Mouse (Mus musculus) Patski (cell line): ENCODE data around the gene Rab22a. TPM values are rescaled to one million over a fixed set of nuclear protein-coding genes. Genes with fewer than 3 reads are reported as not detected.

Experiments
- ATAC-seq: fragments of 100-300 bp; one replicate; pipeline ENCODE4 v1.8.0; 2021
- CTCF ChIA-PET: fragments of 350-600 bp; sonication (Branson Sonifier 250); formaldehyde crosslinking; loops from one replicate; lab custom pipeline; 2022; ENCODE audit warnings: inconsistent platforms; lab: Charles Lee
- POLR2A ChIA-PET: fragments of 350-600 bp; sonication (Branson Sonifier 250); formaldehyde crosslinking; loops from one replicate; lab custom pipeline; 2022; ENCODE audit warnings: antibody characterized with exemption, inconsistent platforms; lab: Charles Lee
- DNase-seq: peaks from one replicate; pipeline ENCODE4 v3.0.0-alpha.2; 2011; ENCODE audit warnings: low read depth, low spot score
- H3K27me3 ChIP-seq: fragments of 371-371 bp; one replicate; pipeline ENCODE4 v1.5.1; 2021
- CTCF ChIP-seq: fragments of 100-300 bp; IDR thresholded peaks from one replicate; pipeline ENCODE4 v1.5.1; 2021
- in situ Hi-C: fragments of 300-500 bp; cut with MboI; formaldehyde crosslinking; loops from 3 replicates; pipeline ENCODE4 v1.11.1; 2018; ENCODE audit warnings: low pct_unique_long_range_greater_than_20kb, mixed read lengths
- polyA plus RNA-seq: library from polyadenylated mRNA; unstranded; gene quantifications from one replicate; pipeline ENCODE4 v1.2.3, GENCODE M21; 2021

Rab22a gene
- polyA plus RNA-seq, 1 experiment from 2014 or later: 38.3 TPM

DNA sequence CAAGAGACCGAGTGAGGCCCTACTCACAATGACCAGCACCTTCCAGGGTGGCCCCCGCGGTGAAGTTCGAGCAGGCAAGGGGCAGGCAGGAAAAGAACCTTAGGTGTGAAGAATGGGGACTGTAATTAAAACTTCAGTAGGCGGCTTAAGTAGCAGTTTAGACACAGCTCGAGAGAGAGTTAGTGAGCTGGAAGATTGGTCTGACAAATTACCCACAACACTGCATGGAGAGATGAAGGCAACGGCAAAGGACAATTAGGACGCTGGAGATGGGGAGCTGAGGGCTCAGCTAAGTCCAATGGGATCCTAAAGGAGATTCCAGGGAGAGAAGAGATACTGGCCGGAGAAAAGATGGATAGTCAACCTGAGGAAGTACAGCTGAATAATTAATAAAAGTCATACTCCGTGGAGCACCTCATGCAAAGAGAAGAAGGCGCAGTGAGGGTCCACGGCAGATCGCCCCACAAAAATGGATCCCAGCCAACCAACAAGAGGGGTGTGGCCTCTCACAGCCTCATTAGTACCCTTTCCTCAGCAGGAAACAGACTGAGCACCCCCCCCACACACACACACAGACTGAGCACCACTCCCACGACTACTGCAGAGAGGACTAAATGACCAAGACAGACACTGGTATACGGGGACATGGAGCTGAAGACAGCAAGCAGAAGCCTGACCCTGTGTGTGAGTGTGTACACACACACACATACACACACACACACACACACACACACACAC, 17.1 kb upstream of the Rab22a start:
- H3K27me3 ChIP-seq: no peaks in the 10 kb centered on the region
- TF ChIP-seq CTCF: no peak
- CTCF ChIA-PET: no interaction called here
- POLR2A ChIA-PET: interaction anchor here (0.6 to 1.5 kb wide), 2 partner anchors 11 to 857 kb away, joined by 3 to 4 read pairs; no protein-coding TSS in a partner anchor
- DNase-seq (no peak), ATAC-seq (no peak)
- in situ Hi-C loops: no loop called here

DNA sequence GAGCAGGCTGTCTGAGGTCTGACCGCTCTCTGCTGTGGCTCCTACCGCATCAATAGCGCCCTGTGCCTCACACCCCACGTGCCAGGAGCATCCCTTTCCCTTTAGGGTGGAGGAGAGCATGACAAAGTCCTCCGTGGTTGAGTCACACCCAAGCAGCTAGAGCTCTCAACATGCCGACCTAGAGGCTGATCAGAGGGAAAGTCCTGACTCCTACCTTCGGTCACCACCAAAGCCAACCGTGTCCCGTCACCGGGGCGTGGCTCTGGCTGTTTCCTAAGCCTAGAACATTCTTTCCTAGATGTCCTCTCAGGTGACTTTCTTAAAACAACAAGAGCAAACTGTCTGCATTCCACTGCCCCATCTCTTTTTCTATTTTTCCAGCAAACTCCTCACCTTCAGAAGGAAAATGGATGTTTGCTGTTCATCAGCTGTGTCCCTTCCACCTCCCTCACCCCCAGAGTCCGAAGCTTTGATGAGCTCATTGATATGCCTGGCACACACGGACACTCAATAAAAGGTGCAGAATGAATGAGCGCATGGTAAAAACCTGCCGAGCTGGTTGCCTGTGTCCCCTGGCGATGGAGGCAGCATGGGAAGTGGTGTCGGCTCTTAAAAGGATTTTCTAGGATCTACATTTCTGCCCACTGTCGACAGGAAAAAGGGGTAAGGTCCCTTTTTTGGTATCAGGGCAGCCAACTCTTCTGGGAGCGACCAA, 12.2 kb upstream of the Rab22a start:
- in situ Hi-C loops: no loop called here
- CTCF ChIA-PET: interaction anchor here (0.7 to 1.4 kb wide), 2 partner anchors 52 to 583 kb away, joined by 3 read pairs; no protein-coding TSS in a partner anchor
- H3K27me3 ChIP-seq: no peaks in the 10 kb centered on the region
- POLR2A ChIA-PET: interaction anchor here (1.5 kb wide), 1 partner anchor 11 kb away, joined by 3 read pairs; no protein-coding TSS in a partner anchor
- TF ChIP-seq CTCF: no peak
- ATAC-seq (no peak), DNase-seq (no peak)

DNA sequence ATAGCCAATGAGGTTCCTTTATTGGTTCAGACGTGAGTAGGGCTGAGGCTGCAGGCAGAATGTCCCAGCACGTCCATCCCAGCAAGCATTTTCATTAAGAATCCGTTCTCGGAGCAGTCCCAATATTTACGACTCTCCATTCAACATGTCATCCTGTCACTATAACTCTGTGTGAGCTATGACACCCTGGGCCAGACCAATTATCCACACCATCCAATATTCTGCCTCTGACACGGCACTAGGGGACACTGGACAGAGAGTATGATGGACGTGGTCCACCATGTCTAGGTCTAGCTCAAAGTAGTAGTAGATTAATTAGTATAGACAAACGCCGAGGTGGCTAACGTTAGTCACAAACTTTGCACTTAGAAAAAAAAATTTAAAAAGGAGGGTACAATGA, 9.8 kb upstream of the Rab22a start:
- no peak for TF ChIP-seq CTCF
- CTCF ChIA-PET: no interaction called here
- POLR2A ChIA-PET: no interaction called here
- in situ Hi-C loops: no loop called here
- no peak for DNase-seq
- no peaks in the 10 kb centered on the region for H3K27me3 ChIP-seq
- ATAC-seq: no peak

DNA sequence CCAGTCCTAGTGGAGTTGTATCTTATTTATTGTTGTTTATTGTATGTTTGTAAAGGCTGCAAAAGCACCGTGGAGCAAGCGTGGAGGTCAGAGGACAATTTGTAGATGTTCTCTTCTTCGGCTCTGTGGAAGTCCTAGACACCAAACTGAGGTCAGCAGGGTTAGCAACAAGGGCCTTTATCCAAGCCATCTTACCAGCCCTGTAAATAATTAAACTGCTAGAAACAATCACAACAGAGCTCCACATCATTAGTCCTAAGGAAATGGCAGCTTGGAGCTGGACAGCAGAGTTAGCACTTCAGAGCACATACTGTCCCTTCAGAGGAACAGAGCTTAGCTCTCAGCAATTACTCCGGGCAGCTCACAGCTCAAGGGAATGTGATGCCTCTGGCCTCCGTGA, 6.0 kb upstream of the Rab22a start:
- ATAC-seq: peak; percentile 35
- CTCF ChIA-PET: no interaction called here

DNA sequence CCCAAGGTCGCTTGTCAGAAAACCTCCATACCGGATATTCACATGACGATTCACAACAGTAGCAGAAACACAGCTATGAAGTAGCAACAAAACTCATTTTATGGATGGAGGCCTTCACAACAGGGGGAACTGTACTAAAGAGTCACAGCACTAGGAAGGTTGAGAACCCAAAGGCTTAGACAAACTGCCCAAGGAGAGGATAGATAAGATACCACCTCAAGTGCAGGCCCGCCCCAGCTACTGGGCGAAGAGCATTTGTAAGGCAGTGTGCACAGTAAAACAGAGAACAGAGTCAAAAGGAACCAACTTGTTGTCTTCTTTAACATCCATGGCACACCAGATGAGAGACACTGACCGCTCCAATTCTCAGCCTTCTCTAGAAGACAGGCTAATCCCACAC, 1.8 kb upstream of the Rab22a start:
- H3K27me3 ChIP-seq: no peaks in the 10 kb centered on the region
- no peak for TF ChIP-seq CTCF
- POLR2A ChIA-PET: no interaction called here
- in situ Hi-C loops: no loop called here
- ATAC-seq (no peak), DNase-seq (no peak)
- CTCF ChIA-PET: no interaction called here

More for the DNA sequence above, 6.0 kb upstream of the Rab22a start:
- TF ChIP-seq CTCF: no peak
- no peak for DNase-seq
- H3K27me3 ChIP-seq: no peaks in the 10 kb centered on the region
- in situ Hi-C loops: no loop called here
- POLR2A ChIA-PET: interaction anchor here (1.0 kb wide), 1 partner anchor 10 kb away, joined by 4 read pairs; no protein-coding TSS in a partner anchor

DNA sequence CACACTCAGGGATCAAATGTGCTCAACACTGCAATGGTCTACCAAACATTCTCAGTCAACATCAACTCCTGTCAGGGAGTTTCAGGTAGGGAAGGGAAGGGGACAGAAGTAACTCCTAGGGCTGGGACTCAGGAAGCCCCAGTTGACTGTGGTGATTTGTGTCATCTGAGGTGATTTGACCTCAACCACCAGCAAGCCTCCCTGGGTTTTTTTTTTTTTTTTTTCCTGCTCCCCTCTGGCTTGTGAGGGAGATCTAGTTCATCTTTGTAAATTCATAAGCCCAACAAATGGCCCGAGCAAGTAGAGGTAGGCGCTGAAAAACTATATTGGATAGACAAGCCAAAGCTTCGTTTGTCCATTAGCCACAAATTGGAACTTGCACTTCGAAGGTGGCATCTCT, 1.0 kb upstream of the Rab22a start:
- CTCF ChIA-PET: no interaction called here
- no peak for TF ChIP-seq CTCF
- H3K27me3 ChIP-seq: no peaks in the 10 kb centered on the region
- ATAC-seq: no peak
- POLR2A ChIA-PET: interaction anchor here (1.0 kb wide), 1 partner anchor 11 kb away, joined by 3 read pairs; no protein-coding TSS in a partner anchor
- DNase-seq: no peak
- in situ Hi-C loops: no loop called here

DNA sequence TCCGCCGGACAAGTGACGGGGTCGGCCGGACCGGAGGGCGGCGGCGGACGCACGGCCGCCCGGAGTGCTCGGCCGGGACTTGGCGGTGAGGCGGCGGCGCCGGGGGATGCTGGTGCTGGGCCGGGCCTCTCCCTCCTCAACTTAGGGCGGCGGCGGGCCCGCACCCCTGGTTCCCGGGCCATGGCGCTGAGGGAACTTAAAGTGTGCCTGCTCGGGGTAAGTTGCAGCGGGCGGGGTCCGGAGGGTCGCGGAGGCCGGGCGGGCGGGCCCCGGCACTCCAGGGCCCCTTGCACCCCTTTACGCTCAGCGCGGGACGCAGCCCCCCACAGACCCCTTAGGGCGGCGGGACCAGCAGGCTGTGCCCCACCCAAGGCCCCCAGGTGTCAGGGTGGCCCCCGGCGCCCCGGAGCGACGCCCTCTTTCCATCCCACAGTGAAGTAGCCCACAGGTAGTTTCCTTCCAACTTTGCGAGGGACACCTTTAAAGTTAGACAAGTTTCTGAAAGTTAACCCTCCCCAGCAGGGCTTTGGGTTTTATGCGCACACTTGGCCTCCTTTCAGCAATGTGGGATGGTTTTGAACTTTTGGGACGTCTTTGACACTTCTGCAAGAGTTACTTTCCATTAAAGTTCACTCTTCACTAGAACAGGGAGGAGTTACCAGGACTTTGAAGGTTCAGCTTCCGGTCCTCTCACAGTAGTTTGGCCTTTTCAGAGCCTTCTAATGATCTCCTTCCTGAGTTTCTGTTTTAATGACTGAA, 545 bp downstream of the Rab22a start:
- in situ Hi-C loops: no loop called here
- CTCF ChIA-PET: no interaction called here
- POLR2A ChIA-PET: no interaction called here
- DNase-seq (no peak), ATAC-seq (peak; percentile 20)
- no peaks in the 10 kb centered on the region for H3K27me3 ChIP-seq
- TF ChIP-seq CTCF: no peak

DNA sequence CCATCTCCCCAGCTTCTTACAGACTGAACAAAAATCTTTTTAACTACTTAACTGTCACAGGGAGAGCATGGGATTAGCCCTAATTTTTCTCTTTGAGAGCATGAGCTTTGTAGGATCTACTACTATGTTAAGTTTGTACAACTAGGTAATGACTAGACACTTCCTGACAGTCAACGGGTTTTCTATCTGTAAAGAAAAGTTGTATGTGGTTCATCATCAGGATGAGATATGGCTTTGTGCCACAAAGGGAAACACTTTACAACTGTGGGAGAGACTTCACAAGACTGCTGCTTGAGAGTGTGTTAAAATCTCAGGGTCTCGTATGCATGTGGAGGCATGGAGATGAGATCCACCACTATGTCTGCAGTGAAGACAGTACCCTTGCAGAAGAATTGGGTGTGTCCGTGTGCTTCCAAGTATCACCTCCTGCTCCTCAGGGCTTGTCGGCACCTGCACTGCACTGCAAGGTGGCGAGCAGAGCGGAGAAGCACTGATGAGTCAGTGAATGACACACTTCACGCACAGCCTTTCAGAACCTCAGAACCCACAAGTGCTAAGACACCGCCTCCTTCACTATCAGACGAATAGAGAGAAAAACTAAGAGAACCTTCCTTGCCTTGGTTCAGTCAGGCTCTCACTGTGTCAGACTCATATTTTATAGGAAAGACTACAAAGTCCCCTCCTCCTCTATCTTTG, 2.8 kb downstream of the Rab22a start:
- DNase-seq: peak; percentile 28
- ChIA-PET POLR2A (no interaction called here), CTCF (no interaction called here)
- in situ Hi-C loops: no loop called here
- TF ChIP-seq CTCF: no peak
- ATAC-seq: no peak
- no peaks in the 10 kb centered on the region for H3K27me3 ChIP-seq

DNA sequence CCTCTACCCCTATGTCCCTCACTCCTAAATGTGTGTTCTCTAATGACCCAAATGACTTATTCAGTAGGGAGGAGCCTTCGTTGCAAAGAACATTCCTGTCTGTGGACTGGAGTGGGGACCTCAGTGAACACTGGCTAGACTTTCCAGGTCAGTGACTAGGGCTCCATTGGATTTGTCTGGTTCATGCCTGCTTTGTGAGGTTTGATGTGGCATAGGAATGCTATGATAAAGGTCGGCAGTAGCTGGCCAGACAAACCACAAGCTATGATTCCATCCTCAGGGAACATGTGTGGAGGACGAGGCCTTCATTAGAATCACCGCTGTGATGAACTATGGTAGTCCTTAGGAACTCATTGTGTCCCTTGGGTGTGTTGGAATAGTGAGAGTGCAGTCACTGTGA, 5.2 kb downstream of the Rab22a start:
- in situ Hi-C loops: no loop called here
- no peak for TF ChIP-seq CTCF
- ATAC-seq (peak; percentile 55), DNase-seq (peak; percentile 84)
- CTCF ChIA-PET: no interaction called here
- no peaks in the 10 kb centered on the region for H3K27me3 ChIP-seq
- POLR2A ChIA-PET: no interaction called here

DNA sequence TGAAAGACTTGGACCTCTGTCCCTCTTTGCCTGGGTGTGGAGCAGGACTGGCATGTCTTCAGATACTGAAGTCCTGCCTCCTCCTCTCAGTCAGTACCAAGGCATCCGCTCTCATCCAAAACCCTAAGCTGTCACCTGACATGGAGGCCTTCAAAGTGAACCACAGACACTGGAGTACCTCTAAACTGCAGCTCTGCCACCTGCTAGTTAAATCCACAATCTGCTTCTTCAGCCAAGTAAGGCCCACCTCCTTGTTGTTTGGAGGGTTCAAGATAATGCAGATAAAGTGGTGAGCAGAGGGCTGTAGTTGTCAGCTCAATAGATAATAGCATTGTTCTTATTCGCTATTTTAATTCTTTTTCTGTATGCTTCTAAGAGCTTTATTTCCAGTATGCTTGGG, 5.7 kb downstream of the Rab22a start:
- no peaks in the 10 kb centered on the region for H3K27me3 ChIP-seq
- no peak for DNase-seq
- ATAC-seq: no peak
- POLR2A ChIA-PET: interaction anchor here (1.0 kb wide), 1 partner anchor 45 kb away, joined by 3 read pairs; no protein-coding TSS in a partner anchor
- TF ChIP-seq CTCF: no peak
- CTCF ChIA-PET: interaction anchor here (1.8 kb wide), 1 partner anchor 25 kb away, joined by 5 read pairs; no protein-coding TSS in a partner anchor
- in situ Hi-C loops: no loop called here
